ENCODE assay signal across 20 mouse cellular contexts in genomic region chr7:84358426-84358825, GRCm38 (mm10). TPM values are rescaled to one million over a fixed set of nuclear protein-coding genes. Genes with fewer than 3 reads are reported as not detected.
DNase-seq lines count a peak whose midpoint lies in the region; ATAC-seq and TF ChIP-seq lines count a peak whose summit lies in the region.
"Had no signal": no experiment of that assay in that cellular context is flagged by ENCODE, and none has a peak within 500 bp of the region (broad histone marks: within the 10 kb centered on the region; RNA-seq: fewer than 3 reads in every experiment).

No protein-coding gene starts in this region.

- H3K4me2 ChIP-seq in heart, embryonic 11.5 days = no peak overlapping the region
- H3K4me2 ChIP-seq in kidney, postnatal 0 days (ENCODE audit: low read length) = no peak overlapping the region
- H3K4me2 ChIP-seq: forebrain, embryonic 12.5 days; hindbrain, embryonic 12.5 days had no signal

- no peak for ATAC-seq in heart, embryonic 11.5 days (replicated peaks; ENCODE audit: insufficient number of reproducible peaks, low FRiP score, low TSS enrichment)
- peak; percentile 84 for ATAC-seq in kidney, postnatal 0 days (replicated peaks; ENCODE audit: low FRiP score, low read depth)
- ATAC-seq: inflammation-experienced regulatory T-cells, adult 6 months had no signal

- WGBS in heart, embryonic 11.5 days (ENCODE audit: insufficient replicate concordance) = 53% methylated on average over 1 of the region's 1 CpGs
- 33% methylated on average over 1 of the region's 1 CpGs for WGBS in kidney, postnatal 0 days

- no peak for DNase-seq in heart, adult 9 months (ENCODE audit: low spot score in 2 of 2)
- DNase-seq in NIH3T3 (ENCODE audit: low read depth) = peak; percentile 85
- peak; percentile 79 for DNase-seq in kidney, adult 18-20 months
- DNase-seq in kidney, postnatal 0 days (ENCODE audit: low spot score) = peak; percentile 86
- DNase-seq in adrenal gland, adult 2 months = no peak
- DNase-seq in lung, postnatal 25 days (ENCODE audit: low spot score) = no peak
- no peak for DNase-seq in gastrocnemius, adult 2 months
- DNase-seq: adrenal gland, adult 8-10 months; B cell, adult 2 months; heart, adult 11 months; heart, postnatal 10 days; lung, postnatal 10 days; midbrain, embryonic 14.5 days; thymus, postnatal 14 days had no signal

- no peaks in the 10 kb centered on the region for H3K36me3 ChIP-seq in heart, embryonic 11.5 days (ENCODE audit: control insufficient read depth, insufficient read depth, low read length)
- H3K36me3 ChIP-seq in kidney, postnatal 0 days (ENCODE audit: insufficient read depth, low read length) = no peaks in the 10 kb centered on the region

- no peaks in the 10 kb centered on the region for H3K9me3 ChIP-seq in heart, embryonic 11.5 days (replicated peaks; ENCODE audit: control insufficient read depth, low read length)
- no peaks in the 10 kb centered on the region for H3K9me3 ChIP-seq in kidney, postnatal 0 days (replicated peaks; ENCODE audit: low read length)
- H3K9me3 ChIP-seq: forebrain, embryonic 12.5 days; hindbrain, embryonic 12.5 days; megakaryocyte, embryonic 14.5 days had no signal

- no peaks in the 10 kb centered on the region for H3K27me3 ChIP-seq in heart, embryonic 11.5 days (ENCODE audit: control insufficient read depth, insufficient read depth, low read length)
- H3K27me3 ChIP-seq in kidney, postnatal 0 days (ENCODE audit: insufficient read depth, low read length) = no peaks in the 10 kb centered on the region
- H3K27me3 ChIP-seq: forebrain, embryonic 12.5 days; hindbrain, embryonic 12.5 days had no signal

- intact Hi-C loops in gastrocnemius, adult 2 months (cut with DNase I) = no loop called here

- peak overlapping the region; percentile 22; the same call in 1 of the 2 replicates for H3K27ac ChIP-seq in heart, embryonic 11.5 days (ENCODE audit: low read depth, low read length)
- peak overlapping the region; percentile 70; the same call in 1 of the 2 replicates for H3K27ac ChIP-seq in kidney, postnatal 0 days
- H3K27ac ChIP-seq in gastrocnemius, adult 2 months = no peak overlapping the region
- H3K27ac ChIP-seq: forebrain, embryonic 12.5 days had no signal

- no peaks in the 10 kb centered on the region; the same call in 1 of the 2 replicates for H3K4me1 ChIP-seq in heart, embryonic 11.5 days (ENCODE audit: control insufficient read depth, insufficient read depth, low read length)
- H3K4me1 ChIP-seq in kidney, postnatal 0 days (replicated peaks; ENCODE audit: insufficient read depth, low read length) = no peaks in the 10 kb centered on the region
- H3K4me1 ChIP-seq: forebrain, embryonic 12.5 days had no signal

- no peak for TF ChIP-seq CTCF in kidney, postnatal 0 days (IDR thresholded peaks at IDR 0.05; ENCODE audit: low read depth)
- no peak for TF ChIP-seq CTCF in gastrocnemius, adult 2 months (IDR thresholded peaks at IDR 0.05)

- no peak overlapping the region for H3K9ac ChIP-seq in heart, embryonic 11.5 days (ENCODE audit: low read depth, low read length)
- H3K9ac ChIP-seq in kidney, postnatal 0 days (ENCODE audit: low read depth, low read length) = no peak overlapping the region
- H3K9ac ChIP-seq: forebrain, embryonic 12.5 days; hindbrain, embryonic 12.5 days had no signal

- no peak overlapping the region for H3K4me3 ChIP-seq in heart, embryonic 11.5 days (ENCODE audit: low read depth, low read length)
- no peak overlapping the region for H3K4me3 ChIP-seq in kidney, postnatal 0 days (replicated peaks; ENCODE audit: low read depth, low read length)
- no peak overlapping the region for H3K4me3 ChIP-seq in gastrocnemius, adult 2 months
- H3K4me3 ChIP-seq: forebrain, embryonic 12.5 days; hindbrain, embryonic 12.5 days; megakaryocyte, embryonic 14.5 days had no signal

RNA-seq across cellular contexts. Expression of gene Arnt2, which starts 51.5 kb away (rescaled TPM):
- polyA plus RNA-seq in heart, embryonic 11.5 days (2014; fragmentation: Nextera tagmentation; extraction: Ambion mirVana) = 3.1 and 3.2 TPM in 2 replicates
- 8.3 and 8.4 TPM in 2 replicates for polyA plus RNA-seq in kidney, postnatal 0 days (2015; fragmentation: Nextera tagmentation; extraction: Ambion mirVana)
- total RNA-seq in adrenal gland, adult 2 months (2021) = 10 to 100 TPM; 27.2 to 40.0 TPM
- polyA plus RNA-seq in adrenal gland, adult 2 months (2012; rRNA removed) = 18.5 and 20.2 TPM in 2 replicates
- under 1 TPM; 0.46 to 0.86 TPM for total RNA-seq in gastrocnemius, adult 2 months (2021)
- total RNA-seq: neutrophil, adult 5-6 weeks had no signal

Comparison
In these comparisons a context has a peak if more than half of its experiments do, and no peak if none do; other contexts are left out.
1. DNase-seq: peak in NIH3T3 (single experiment), kidney, adult 18-20 months (single experiment) and kidney, postnatal 0 days (single experiment); none in heart, adult 9 months (0 of 2), adrenal gland, adult 2 months (single experiment), lung, postnatal 25 days (single experiment) and gastrocnemius, adult 2 months (single experiment).